Mouse (Mus musculus) bone marrow macrophage, adult 2 months (primary cell): ENCODE data around the gene Slc25a40.

Experiments
- CTCF ChIP-seq: IDR thresholded peaks from 2 replicates; pipeline ENCODE4 v1.5.1; 2012; ENCODE audit warnings: low read depth, mild to moderate bottlenecking, low read length, moderate library complexity
- POLR2A ChIP-seq: IDR thresholded peaks from 2 replicates; pipeline ENCODE4 v1.6.1; 2012; ENCODE audit warnings: mild to moderate bottlenecking, low read depth, low read length, borderline replicate concordance

GRCm38 (mm10) chr5:8425899-8426298 lies 3.2 kb downstream of the Slc25a40 start:
- TF ChIP-seq CTCF (no peak), POLR2A (no peak)
